Mouse (Mus musculus) frontal cortex, postnatal 14 days (tissue): ENCODE data around the gene Tnfrsf23.
"Not testable (repeated sequence)": the region's sequence is repeated elsewhere in the genome, so short reads cannot be mapped to it uniquely, and the experiment has no call there.

Source experiments
- DNase-seq, 2 experiments: peaks; one replicate each; pipeline ENCODE4 v3.0.0; 2022; ENCODE audit warnings: low spot score in 2 of 2

Gene Tnfrsf23

DNA sequence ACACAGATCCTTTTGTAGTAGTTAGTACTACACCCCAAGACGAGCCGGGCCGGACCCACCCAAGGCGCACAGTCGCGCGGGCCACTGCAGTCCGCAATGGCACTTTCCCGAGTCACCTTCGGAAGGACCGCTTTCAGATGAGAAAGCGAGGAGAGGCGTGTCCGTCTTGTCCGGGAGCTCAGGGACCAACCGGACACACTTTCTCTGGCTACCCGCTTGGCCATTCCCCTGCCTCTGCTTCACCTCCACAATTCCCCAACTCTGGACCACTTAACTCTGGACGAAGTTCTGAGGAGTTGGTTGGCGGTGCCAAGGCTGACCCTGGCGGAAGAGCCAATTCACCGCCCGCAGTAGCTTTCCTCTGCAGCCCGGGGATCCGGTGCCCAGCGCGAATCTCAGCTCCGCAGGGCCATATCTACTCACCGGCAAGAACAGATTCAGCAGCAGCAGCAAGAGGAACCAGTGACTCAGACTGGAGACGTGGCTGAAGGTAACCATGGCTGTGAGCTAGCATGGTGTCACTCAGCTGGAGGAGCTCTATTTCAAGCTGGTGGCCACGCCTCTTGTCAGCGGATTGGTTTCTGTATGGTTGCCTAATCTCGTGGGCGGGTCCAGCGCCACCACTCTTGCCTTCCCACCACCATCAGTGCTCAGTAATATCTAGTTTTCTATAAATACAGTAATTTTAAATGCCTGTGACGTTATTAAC is at the start of gene Tnfrsf23:
Gene Tnfrsf23, minus strand, starts transcription at position 514 of the 709 bp plus-strand sequence.
- DNase-seq = peak; percentile 63 to 64

DNA sequence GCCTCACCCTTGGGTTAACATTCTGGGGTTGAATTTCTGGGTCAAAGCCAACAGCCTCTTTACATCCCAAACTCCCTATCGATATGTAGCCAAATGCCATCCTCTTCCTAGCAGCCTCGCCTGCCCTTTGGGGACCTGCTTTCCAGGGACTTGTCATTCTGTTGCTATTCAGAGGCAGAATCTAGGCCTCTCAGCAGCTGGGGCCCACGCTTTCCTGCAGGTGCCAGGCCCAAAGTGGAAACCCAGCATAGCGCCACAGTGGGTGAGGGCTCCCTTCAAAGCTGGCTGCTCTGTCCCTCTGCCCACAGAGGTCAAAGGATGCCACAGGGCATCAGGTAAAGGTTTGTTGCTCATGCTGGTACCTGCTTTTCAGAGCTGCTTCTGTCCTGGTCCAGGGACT is 48.1 kb upstream of the Tnfrsf23 start:
- DNase-seq = no peak

DNA sequence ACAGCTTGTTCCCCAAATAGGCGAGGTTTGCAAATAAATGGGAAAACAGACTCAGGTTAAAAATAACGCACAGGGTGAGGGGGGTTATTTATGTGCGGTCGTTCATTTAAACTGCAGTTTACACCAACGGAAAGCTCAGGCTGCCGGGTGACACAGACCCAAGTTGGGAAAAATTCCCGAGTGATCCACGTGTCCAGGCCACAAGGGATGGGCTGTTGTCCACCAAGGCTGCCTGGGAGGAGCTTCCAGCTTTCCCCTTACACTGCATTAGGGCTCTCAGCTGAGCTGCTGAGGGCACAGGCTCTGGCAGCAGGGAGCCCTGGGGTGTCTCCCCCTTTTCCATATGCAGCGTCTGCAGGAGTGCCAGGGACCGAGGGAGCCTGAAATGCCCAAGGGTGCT is 44.2 kb upstream of the Tnfrsf23 start:
- no peak for DNase-seq

GRCm38 (mm10) chr7:143726396-143726795 is 40.7 kb upstream of the Tnfrsf23 start:
- DNase-seq = no peak

- DNase-seq = no peak
Measured at GRCm38 (mm10) chr7:143723841-143724240, 38.2 kb upstream of the Tnfrsf23 start.

GRCm38 (mm10) chr7:143722646-143723045 is 37.0 kb upstream of the Tnfrsf23 start:
- no peak for DNase-seq

DNA sequence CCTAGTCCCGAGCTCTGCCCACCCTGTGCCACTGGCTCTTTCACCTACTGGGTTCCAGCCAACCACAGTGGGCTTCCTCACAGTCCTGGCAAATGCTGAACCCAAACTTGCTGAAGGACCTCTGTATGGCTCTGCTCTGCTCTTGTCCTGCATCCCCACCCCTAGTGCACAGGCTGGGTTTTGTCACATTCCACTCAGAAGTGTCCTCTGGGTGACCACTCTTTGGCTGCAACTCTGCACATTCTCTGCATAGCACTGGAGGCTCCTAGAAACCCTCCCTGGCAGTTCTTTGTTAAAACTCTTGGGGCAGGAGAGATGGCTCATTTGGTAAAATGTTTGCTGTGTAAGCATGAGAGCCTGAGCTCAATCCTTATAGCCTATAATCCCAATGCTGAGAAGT is 32.1 kb upstream of the Tnfrsf23 start:
- DNase-seq = no peak

DNA sequence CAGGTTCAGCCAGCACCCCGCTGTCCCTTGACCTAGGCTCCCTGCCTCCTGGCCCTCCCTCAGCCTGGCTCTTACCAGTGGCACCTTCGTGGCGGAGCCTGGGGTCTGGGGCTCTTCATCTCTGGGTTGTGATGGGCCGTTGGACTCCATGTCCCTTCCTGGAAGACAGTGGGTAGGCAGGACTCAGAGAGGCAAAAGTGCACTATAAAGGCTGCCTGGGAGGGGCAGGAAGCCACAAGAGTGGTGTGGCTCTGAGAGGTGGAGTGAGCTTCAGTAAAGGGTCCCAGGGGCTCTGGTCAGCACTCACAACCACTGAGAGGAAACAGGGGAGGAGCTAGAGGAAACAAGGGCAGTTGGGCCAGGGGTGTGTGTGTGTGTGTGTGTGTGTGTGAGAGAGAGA is 27.7 kb upstream of the Tnfrsf23 start:
- no peak for DNase-seq

DNA sequence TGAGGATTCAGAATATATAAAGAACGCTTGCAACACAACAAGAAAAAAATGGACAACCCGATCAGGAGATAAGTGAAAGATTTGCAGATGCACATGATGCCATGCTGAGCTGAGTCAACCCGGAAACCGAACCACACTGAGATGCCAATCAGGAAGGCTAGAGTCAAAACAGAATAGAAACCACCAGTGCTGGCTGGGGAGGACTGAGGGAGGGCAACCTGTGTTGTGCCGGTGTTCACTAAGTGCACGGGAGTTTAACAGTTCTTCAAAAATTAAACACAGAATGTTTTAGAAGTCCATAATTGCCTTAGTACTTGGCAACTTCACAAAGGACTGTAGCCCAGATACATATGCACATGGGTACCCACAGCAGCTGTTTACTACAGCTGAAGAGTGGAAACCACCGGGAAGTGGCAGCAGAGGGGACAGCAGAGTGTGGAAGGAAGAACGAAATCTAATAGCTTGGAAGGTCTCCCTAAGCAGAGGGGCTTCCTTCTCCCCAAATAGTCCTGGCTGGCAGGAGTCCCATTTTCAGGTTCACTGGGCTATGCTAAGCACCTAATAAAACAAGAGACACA is 27.2 kb upstream of the Tnfrsf23 start:
- DNase-seq = no peak

- no peak for DNase-seq
Measured at GRCm38 (mm10) chr7:143712023-143712422, 26.4 kb upstream of the Tnfrsf23 start.

DNA sequence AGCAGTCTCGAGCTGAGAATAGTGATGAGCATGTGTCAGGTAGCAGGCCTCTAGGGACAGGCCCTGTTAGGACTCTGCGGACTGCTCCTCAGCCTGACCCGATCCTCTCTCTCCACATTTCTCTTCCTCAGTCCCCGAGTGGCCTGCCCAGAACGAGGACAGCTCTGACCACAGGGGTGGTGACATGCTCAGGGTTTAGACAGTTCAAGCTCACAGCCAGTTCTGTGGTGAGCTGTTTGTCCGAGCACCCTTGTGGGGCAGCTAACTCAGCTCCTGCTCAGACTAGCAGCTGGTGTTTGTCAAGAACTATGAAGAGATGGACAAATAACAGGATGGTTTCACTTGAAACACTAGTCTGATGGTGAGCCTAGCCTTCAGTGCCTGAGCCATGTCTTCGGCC is 25.7 kb upstream of the Tnfrsf23 start:
- DNase-seq = no peak

GRCm38 (mm10) chr7:143709395-143709794 is 23.7 kb upstream of the Tnfrsf23 start:
- no peak for DNase-seq

DNA sequence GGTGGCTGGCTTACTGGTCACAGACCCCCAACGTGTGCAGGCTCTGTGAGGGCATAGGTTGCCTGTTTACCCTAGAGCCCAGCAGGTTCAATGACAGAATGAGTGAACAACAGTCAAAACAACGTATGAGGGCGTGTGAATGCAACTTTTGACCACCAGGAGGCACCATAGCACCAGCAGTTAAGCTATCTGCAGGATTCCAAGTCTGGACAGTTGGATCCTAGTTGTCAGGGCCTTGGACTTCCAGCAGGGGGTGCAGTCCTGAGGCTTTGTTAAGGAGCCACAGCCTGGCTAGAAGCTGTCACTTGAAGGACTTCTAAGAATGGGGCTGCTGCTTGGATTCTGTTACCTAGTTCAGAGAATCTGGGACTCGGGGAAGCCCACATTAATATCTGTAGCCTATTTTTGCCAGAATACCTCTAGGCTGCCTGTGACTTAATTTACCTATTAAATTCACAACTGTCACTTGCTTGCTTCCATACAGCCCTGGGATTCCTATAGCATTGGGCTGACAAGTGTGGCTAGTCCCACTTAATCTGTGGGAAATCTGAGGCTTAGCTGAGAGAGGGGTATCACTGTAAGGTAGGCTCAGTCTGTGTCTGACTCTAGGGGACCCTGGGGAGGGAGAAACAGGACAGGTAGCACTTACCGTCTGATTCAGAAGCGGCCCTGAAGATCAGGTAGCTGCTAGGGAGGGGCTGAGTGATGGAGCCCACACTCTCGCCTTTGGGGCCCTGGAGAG is 21.2 kb upstream of the Tnfrsf23 start:
- peak; percentile 83 to 88 for DNase-seq

GRCm38 (mm10) chr7:143696140-143696539 is 10.5 kb upstream of the Tnfrsf23 start:
- no peak for DNase-seq

DNA sequence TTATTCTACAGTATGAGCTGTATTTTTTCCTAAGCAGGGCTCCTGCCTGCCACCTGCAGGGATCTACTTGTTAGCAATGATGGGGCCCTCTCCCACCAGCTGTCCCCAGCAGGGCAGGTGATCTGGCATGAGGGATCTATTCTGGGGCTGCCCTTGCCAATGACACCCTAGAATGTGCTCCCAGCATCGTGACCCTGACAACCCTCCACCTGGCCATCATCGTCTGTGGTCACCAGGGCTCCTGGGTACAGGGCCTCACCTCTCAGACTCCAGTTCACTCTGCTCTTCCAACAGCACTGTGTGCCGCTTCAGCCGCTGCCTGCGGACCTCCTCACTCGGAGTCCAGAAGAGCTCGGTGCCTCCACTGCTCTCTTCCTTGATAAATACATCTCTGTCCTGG is 8.9 kb upstream of the Tnfrsf23 start:
- DNase-seq = peak in 1 of 2 experiments; percentile 1

GRCm38 (mm10) chr7:143692746-143693510 is 7.3 kb upstream of the Tnfrsf23 start:
- DNase-seq = no peak

GRCm38 (mm10) chr7:143691909-143692308 is 6.2 kb upstream of the Tnfrsf23 start:
- no peak for DNase-seq

DNA sequence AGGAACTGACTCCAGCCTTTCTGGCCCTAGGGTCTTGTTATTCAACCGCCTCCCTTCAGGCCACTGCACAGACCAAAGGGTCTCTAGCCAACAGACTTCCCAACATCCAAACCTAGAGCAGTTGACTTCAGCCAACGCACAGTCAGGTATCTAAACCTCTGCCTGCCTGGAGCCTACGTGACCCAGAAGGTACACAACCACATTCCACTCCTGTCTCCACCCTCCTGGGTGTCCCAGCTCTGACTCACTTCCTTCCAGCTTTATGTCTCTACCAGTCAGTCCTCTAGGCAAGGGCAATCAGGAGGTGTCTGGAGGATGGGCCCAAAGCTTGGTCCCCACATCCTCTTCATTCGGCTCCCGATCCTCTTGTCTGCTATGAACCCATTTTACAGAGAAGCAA is 5.5 kb upstream of the Tnfrsf23 start:
- no peak for DNase-seq

GRCm38 (mm10) chr7:143689946-143690345 is 4.3 kb upstream of the Tnfrsf23 start:
- DNase-seq = no peak

GRCm38 (mm10) chr7:143689481-143689880 is 3.8 kb upstream of the Tnfrsf23 start:
- no peak for DNase-seq

GRCm38 (mm10) chr7:143686676-143687075 is 1.0 kb upstream of the Tnfrsf23 start:
- not testable (repeated sequence) for DNase-seq

GRCm38 (mm10) chr7:143686191-143686590 is 519 bp upstream of the Tnfrsf23 start:
- DNase-seq = not testable (repeated sequence)
